Mouse (Mus musculus): Measurements from ENCODE around the gene Fcrls. TPM values are rescaled to one million over a fixed set of nuclear protein-coding genes. Genes with fewer than 3 reads are reported as not detected.

Gene Fcrls
- 10 to 100 TPM in 1 of 2 experiments, 1 to 10 TPM in 1; 10.0 to 11.6 TPM for total RNA-seq (2021)

DNA sequence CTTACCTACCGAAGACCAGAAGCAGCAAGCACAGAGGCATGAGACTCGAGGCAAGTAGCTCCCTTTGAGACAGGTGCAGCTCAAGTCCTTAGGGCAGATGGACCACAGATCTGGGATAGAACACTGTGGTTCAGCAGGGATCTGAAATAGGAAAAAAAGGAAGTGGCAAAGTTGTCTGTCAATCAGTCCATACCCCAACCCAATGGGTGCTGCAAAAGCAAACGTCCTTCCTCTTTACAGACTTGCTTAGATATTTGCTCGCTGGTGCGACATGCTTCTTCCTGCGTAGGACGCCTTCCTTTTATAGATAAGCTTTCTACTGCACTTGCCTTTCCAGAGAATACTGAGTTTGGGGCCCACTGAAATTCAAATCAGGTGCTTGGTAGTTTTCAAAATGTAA, at the start of gene Fcrls:
Gene Fcrls, minus strand, starts transcription at position 303 of the 400 bp plus-strand sequence.
- no peak for DNase-seq (ENCODE audit: low spot score)
- intact Hi-C loops (cut with DNase I): no loop called here

DNA sequence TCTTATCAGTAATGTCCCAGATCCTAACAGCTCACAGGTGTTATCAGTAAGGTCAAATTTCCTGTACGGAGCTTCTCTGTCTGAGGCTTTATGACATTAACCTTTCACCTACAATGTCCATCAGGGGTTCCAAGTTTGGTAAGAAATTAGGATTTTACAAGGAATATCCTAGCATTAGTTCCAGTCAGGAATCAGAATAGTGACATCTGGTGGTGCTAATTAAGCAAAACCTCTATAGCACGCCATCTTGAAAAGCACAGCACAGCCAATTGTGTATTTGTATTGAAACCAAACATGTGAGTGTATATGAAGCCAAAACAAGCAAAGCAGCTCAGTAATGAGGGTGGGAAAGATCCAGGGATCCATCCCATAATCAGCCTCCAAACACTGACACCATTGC, 46.4 kb upstream of the Fcrls start:
- intact Hi-C loops (cut with DNase I): loop anchor here (5.0 kb wide), 3 partner anchors 68 to 278 kb away; no protein-coding TSS in a partner anchor
- DNase-seq (ENCODE audit: low spot score): no peak

DNA sequence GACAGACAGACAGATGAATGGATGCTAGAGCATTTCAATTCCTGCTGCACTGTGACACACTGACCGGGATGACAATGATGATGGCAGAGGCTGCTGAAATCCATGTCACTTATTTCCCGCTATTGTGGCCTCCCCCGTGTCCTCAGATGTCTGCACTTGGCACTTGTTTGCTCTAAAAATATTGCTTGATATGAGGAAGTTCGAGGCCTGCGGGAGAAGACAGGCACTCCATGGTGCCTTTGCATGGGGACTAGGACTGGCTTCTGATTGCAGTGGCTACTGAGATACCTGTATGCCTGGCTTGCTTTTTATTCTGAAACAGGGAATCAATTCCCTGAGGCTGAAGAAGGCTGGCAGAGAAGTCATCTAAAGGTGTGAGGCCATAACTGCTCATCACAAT, 36.4 kb upstream of the Fcrls start:
- intact Hi-C loops (cut with DNase I): no loop called here
- no peak for DNase-seq (ENCODE audit: low spot score)

DNA sequence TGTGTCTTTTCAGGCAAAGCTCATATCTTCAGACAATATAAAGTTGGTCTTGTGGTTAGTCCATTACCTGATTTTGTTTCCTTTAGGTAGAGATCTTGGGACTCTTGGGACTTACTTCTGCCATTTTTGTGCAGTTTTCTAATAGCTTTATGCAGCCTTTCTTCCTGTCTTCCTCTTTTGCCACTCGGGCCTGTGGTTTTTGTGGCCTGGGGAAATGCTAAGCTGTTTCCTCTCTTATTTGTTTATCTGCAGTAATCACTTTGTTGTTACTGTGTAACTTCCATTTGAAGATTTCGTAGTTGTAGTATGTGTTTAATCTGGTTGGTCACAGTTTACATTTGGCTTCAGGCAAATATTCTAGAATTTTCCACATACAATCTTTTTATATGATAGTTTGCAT, 10.8 kb upstream of the Fcrls start:
- intact Hi-C loops (cut with DNase I): no loop called here
- DNase-seq (ENCODE audit: low spot score): no peak

DNA sequence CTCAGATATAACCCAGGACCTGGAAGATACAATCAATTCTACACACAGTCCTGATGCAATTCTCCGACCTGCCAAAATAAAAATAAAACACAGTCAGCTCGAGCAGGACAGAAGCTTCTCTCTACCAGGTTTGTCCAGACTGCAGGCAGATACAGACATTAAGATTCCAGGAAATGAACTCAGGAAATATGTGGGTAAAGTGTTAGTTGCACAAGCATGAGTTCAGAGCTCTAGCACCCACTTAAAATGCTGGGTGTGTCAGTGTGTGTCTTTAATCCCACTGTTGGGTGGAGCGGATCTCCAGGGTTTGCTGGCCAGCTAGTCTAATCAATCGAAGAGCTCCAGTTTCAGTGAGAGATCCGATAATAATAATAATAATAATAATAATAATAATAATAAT, 3.0 kb upstream of the Fcrls start:
- no peak for DNase-seq (ENCODE audit: low spot score)
- intact Hi-C loops (cut with DNase I): no loop called here

DNA sequence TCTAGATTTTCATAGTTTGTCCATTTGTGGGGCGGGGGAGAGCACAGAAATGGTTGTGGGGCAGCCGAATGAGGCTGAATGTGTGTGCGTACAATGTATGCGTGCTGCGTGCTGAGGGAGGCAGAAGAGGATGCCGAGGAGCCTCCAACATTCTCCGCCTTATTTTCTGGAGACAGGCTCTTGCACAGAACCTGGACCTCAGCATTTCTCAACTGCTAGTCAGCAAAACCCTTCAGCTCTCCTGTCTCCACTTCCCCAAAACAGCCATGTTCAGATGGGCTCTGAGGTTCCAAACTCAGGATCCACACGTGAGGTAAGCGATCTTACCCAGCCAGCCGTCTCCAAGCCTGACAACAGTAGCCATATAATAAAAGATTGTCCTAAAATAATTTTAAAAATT, 8.3 kb downstream of the Fcrls start:
- DNase-seq (ENCODE audit: low spot score): no peak
- intact Hi-C loops (cut with DNase I): no loop called here

DNA sequence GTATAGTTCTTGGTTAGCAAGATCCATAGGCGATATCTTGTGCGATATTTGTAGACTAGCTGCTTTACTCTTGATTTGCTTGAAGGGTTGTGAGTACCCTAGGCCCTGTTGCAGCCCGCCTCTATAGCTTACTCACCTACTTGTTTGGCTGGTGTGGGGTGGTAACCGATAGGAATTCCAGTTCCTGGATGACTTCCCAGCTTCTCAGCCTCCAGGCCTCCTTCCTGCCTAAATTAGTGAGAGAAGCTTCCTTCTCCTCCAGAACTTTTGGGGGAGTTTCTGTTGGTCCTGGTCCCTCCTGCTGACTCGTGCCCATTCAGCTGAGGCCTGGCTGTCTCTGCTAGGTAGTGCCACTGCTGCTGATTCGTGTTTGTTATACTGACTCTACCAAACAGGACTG, 14.0 kb downstream of the Fcrls start:
- intact Hi-C loops (cut with DNase I): no loop called here
- DNase-seq (ENCODE audit: low spot score): no peak

DNA sequence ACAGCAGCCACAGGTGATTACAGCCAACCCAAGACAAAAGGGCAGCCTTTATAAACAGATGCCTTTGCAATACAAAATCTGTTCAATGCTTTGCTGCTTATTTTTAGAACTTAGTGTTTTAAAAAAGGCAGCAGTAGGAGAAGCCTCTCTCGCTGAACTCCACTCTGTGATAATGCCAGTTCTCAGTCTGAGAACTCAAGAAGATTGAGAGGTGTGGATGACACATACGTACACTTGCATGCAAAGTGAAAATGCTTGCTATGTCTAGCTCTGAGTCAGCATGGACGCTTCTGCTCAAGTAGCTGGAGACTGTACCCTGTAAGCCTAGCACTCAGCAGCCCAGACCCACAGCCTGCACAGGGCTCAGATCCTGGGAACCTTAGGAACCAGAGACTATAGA, 16.2 kb downstream of the Fcrls start:
- no peak for DNase-seq (ENCODE audit: low spot score)
- intact Hi-C loops (cut with DNase I): no loop called here

DNA sequence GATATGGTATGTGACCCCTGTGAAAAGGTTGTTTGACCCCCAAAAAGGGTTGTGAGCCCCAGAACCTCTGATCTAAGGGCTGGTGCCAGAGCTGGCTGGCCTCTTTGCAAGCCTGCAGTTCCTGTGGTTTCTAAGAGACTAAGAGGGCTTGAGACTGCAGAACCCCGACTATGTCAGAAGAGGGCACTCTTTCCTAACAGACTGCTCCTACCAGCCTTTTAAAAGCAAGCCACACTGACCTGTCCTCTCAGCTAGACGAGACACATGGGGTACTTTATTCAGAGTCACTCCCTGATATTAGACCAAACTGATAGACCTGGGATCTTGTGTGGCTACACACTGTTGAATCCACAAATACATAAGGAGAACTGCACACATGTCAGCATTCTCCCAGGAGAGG, 19.9 kb downstream of the Fcrls start:
- no peak for DNase-seq (ENCODE audit: low spot score)
- intact Hi-C loops (cut with DNase I): loop anchor here (1.0 to 5.0 kb wide), 6 partner anchors 64 to 319 kb away; no protein-coding TSS in a partner anchor

DNA sequence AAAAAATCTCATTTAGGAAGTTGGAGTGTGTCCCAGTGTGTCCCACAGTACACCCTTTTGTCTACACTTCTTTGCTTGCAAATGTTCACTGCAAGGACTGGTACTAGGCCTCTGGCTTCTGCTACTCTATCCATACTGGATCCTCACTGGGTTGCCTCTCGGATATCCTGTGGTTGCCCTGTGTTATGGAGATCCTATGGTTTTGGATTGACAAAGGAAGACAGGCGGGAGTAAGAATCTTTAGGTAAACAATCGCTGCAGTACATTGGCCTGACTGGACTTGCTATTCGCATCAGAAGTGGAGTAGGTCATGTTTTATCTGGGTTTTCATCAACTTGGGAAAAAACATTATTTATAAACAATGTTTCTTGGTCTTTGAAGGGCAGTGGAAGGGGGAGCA, 22.6 kb downstream of the Fcrls start:
- no peak for DNase-seq (ENCODE audit: low spot score)
- intact Hi-C loops (cut with DNase I): loop anchor here (5.0 kb wide), 4 partner anchors 66 to 321 kb away; no protein-coding TSS in a partner anchor

DNA sequence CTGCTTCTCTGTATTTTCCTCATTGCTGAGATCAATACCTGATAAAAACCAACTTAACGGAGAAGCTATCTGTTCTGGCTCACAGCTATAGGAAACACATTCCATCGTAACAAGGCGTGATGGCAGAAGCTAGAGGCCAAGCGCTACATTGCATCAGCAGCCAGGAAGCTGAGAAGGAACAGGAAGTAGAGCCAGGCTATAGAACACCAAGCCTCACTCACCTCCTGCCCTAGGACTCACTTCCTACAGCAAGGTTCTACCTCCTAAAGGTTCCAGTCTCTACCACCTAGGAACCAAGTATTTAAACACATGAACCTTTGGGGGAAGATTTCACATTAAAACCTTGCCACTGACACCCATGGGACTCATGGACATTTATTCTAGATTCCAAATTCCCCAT, 39.9 kb downstream of the Fcrls start:
- intact Hi-C loops (cut with DNase I): no loop called here

DNA sequence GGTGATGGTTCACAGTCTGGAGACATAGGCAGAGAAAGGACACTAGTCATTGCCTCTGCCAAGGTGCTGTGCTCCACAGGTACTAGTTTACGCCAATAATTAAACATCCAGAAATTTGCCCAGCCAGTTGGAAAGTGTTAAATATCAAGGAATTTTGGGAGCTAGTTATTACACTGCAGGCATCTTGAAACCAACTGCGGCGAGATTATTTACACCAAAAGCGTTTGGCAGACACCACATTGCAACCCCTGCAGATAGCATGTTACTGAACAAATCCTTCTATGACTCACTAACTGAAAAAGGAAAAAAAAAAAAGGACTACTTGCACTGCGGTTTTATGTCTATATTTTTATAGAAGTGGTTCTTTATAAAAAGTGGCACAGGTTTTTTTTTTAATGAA, 41.2 kb downstream of the Fcrls start:
- intact Hi-C loops (cut with DNase I): no loop called here
- DNase-seq (ENCODE audit: low spot score): no peak

More for the DNA sequence above, 39.9 kb downstream of the Fcrls start:
- DNase-seq (ENCODE audit: low spot score): no peak

DNA sequence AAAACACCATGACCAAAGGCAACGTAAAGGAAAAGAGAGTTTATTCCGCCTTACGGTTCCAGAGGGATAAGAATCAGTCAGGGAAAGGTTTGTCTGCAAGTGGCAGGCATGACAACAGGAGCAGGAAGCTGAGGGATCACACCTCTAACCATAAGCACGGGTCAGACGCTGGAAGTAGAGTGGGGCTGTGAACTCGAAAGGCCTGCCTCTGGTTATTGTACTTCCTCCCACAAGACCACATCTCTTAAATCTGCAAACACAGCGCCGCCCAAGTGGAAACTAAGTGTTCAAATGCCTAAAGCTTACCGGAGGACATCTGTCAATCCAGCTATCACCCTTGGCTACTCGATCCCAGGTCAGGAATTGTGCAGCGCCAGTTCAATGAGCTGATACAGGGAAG, 48.4 kb downstream of the Fcrls start:
- intact Hi-C loops (cut with DNase I): no loop called here
- no peak for DNase-seq (ENCODE audit: low spot score)

DNA sequence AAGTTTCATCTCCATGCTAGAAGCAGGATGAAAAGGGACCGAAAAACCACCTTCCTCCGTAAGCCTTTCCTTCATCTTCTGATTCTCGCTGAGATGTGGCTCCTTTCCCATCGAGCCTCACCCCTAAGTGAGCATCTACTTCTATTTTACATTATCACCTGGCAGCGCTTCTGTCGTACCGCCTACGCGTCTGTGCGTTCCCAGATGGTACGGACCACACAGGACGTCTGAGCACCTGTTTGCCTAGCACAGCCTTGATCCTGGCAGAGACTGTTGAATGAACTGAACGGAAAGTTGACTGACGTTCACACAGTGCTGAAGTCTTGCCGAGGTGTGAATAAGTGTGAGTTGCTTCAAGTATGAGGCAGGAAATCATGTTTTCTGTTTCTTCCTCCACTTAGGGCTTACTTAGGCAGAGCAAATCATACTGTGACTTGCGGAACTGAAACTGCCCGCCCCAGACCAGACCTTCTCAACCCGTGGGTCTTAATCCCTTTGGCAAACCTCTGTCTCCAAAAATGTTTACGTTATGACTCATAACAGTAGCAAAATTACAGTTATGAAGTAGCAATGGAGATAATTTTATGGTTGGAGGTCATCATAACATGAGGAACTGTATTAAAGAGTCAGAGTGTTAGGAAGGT, 49.2 kb downstream of the Fcrls start:
- intact Hi-C loops (cut with DNase I): no loop called here
- no peak for DNase-seq (ENCODE audit: low spot score)

DNA sequence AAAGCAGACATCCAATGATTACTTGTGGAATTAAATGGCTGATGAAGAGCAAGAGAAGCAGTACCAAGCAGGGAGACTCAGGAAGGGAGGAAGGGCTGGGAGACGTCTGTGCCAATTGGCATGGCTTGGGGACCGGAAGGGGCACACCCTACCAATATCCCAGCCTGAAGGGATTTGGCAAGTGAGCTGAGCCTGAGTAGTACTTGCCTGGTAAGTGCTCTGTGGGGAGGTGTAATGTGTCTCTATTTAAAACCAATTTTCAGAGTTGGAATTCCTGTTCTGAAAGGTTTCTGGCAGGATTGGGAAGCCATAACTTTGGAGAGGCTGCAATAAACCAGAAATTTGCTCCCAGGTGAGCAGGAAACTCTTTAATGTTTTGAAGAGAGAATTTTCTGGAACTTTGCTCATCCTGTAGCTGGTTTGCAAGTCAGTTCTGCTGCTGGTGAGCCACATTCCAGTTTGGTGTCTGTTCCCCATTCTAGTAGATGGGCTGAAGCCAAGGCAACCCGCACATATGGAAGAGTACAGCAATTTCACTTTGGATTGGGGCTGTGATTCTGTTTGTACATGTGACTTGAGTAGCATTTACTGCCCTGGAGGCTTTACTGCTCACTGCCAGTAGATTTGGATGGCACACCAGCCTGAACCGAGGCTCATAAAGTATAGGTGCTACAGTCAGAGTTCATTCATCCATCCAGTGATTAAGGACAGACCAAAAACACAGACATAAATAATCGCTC, 57.0 kb downstream of the Fcrls start:
- intact Hi-C loops (cut with DNase I): no loop called here
- no peak for DNase-seq (ENCODE audit: low spot score)

Other genes starting within 250 kb of the Fcrls start
- gene Kirrel, start 89.0 kb downstream of the Fcrls start, total RNA-seq (2021): 1 to 10 TPM; 7.1 to 8.4 TPM
- gene Cd5l, start 94.1 kb upstream of the Fcrls start, total RNA-seq (2021): under 1 TPM; 0.59 to 0.73 TPM
- under 1 TPM; 0.42 to 0.87 TPM for gene Fcrl1, start 112.6 kb upstream of the Fcrls start, total RNA-seq (2021)
- gene Fcrl5, start 172.0 kb upstream of the Fcrls start, total RNA-seq (2021): not detected

Measured in heart, postnatal 25 days (tissue).